Mouse (Mus musculus): ENCODE measurements around the gene Prune1. TPM values are rescaled to one million over a fixed set of nuclear protein-coding genes. Genes with fewer than 3 reads are reported as not detected.

Gene Prune1
- polyA plus RNA-seq, 1 experiment from 2014 or later: 28.4 TPM

DNA sequence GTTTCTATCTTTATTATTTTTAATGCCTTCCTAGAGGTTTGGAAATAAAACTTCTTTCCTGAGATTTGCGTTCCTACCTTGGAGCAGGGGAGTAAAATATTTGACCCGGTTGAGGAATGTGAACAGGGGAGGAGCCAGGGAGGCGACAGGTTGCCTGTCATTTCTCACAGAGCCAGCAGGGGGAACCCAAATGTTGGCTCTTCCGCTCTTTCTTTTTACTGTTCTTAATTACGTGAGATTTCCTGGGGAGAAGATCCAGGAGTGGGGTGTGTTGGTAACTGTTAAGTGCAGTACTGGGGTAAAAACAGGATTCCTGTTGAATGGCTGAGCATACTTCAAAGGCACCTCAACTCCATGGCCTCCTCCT, 14.2 kb upstream of the Prune1 start:
- H3K4me2 ChIP-seq: no peak overlapping the region
- no peaks in the 10 kb centered on the region for H3K27me3 ChIP-seq
- peaks cover 63% of the 10 kb centered on the region for H3K36me3 ChIP-seq (ENCODE audit: poor library complexity, severe bottlenecking)
- peak; percentile 38; the same call in 1 of the 2 replicates for ATAC-seq
- H3K4me1 ChIP-seq: no peaks in the 10 kb centered on the region
- 8% methylated on average over 5 of the region's 5 CpGs for WGBS
- no peak overlapping the region for H3K9ac ChIP-seq
- no peak overlapping the region for H3K4me3 ChIP-seq
- H3K9me3 ChIP-seq (replicated peaks): no peaks in the 10 kb centered on the region
- no peak overlapping the region for H3K27ac ChIP-seq

- H3K27me3 ChIP-seq: no peaks in the 10 kb centered on the region
- peaks cover 69% of the 10 kb centered on the region for H3K36me3 ChIP-seq (ENCODE audit: poor library complexity, severe bottlenecking)
- H3K9ac ChIP-seq: no peak overlapping the region
- WGBS: 82% methylated on average over 11 of the region's 11 CpGs
- no peaks in the 10 kb centered on the region for H3K9me3 ChIP-seq (replicated peaks)
- no peak overlapping the region for H3K4me3 ChIP-seq
- no peak overlapping the region for H3K4me2 ChIP-seq
- H3K4me1 ChIP-seq: no peaks in the 10 kb centered on the region
- H3K27ac ChIP-seq: no peak overlapping the region
- ATAC-seq: no peak
These were observed 13.6 kb upstream of the Prune1 start for GRCm38 (mm10) chr3:95295321-95296102.

- Histone ChIP-seq H3K4me1 (no peaks in the 10 kb centered on the region), H3K27me3 (no peaks in the 10 kb centered on the region), H3K9ac (no peak overlapping the region), H3K4me2 (no peak overlapping the region), H3K9me3 (replicated peaks) (no peaks in the 10 kb centered on the region), H3K4me3 (no peak overlapping the region), H3K27ac (no peak overlapping the region), H3K36me3 (ENCODE audit: poor library complexity, severe bottlenecking) (peaks cover 74% of the 10 kb centered on the region)
- ATAC-seq: no peak
- 92% methylated on average over 5 of the region's 5 CpGs for WGBS
These were observed 12.8 kb upstream of the Prune1 start for GRCm38 (mm10) chr3:95294718-95295117.

DNA sequence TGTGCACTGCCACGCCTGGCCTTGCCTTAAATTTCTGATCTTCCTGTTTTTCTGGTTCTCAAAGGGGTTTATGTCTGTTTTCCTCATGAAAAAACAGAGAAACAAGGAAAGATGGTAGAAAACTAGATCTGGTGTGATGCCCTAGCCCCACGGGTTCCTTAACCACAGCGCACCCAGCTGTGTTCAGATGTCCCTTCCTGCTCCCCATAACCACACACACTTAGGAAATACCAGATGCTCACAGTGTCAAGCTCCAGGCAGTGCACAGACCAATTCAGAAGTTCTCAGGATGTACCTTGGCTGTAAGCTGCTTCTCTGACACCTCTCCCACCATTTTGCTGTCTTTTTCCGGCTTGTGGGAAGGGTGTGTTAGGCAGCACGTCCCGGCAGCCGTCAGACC, 12.4 kb upstream of the Prune1 start:
- H3K4me1 ChIP-seq: no peaks in the 10 kb centered on the region
- WGBS: 91% methylated on average over 7 of the region's 7 CpGs
- no peak overlapping the region for H3K4me3 ChIP-seq
- H3K27ac ChIP-seq: no peak overlapping the region
- no peaks in the 10 kb centered on the region for H3K9me3 ChIP-seq (replicated peaks)
- H3K36me3 ChIP-seq (ENCODE audit: poor library complexity, severe bottlenecking): peaks cover 78% of the 10 kb centered on the region
- H3K9ac ChIP-seq: no peak overlapping the region
- H3K4me2 ChIP-seq: no peak overlapping the region
- H3K27me3 ChIP-seq: no peaks in the 10 kb centered on the region
- ATAC-seq: no peak

DNA sequence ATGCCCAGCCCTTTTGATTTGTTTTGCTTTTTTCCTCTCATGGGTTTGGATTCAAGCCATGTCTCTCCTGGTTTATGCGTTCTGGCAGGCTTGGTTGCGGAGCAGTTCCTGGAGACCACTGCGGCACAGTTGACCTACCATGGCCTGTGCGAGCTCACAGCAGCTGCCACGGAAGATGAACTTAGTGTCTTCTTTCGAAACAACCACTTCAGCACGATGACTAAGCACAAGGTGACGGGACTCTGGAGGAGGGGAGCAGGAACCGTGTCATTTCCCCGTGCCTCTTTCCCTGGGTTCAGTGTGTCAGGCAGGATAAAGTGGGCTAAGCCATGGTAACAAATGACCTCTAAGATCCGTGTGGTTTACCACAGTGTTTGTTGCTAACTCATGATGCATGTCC, 11.7 kb upstream of the Prune1 start:
- WGBS: 88% methylated on average over 11 of the region's 11 CpGs
- Histone ChIP-seq H3K27me3 (no peaks in the 10 kb centered on the region), H3K27ac (no peak overlapping the region), H3K4me2 (no peak overlapping the region), H3K9me3 (replicated peaks) (no peaks in the 10 kb centered on the region), H3K4me1 (no peaks in the 10 kb centered on the region), H3K9ac (no peak overlapping the region), H3K4me3 (no peak overlapping the region), H3K36me3 (ENCODE audit: poor library complexity, severe bottlenecking) (peaks cover 84% of the 10 kb centered on the region)
- no peak for ATAC-seq

GRCm38 (mm10) chr3:95292899-95293298, 11.0 kb upstream of the Prune1 start:
- no peak overlapping the region for H3K27ac ChIP-seq
- no peaks in the 10 kb centered on the region for H3K9me3 ChIP-seq (replicated peaks)
- ATAC-seq: no peak
- H3K4me1 ChIP-seq: no peaks in the 10 kb centered on the region
- H3K4me3 ChIP-seq: no peak overlapping the region
- no peak overlapping the region for H3K4me2 ChIP-seq
- no peak overlapping the region for H3K9ac ChIP-seq
- peaks cover 89% of the 10 kb centered on the region for H3K36me3 ChIP-seq (ENCODE audit: poor library complexity, severe bottlenecking)
- 91% methylated on average over 2 of the region's 2 CpGs for WGBS
- H3K27me3 ChIP-seq: no peaks in the 10 kb centered on the region

DNA sequence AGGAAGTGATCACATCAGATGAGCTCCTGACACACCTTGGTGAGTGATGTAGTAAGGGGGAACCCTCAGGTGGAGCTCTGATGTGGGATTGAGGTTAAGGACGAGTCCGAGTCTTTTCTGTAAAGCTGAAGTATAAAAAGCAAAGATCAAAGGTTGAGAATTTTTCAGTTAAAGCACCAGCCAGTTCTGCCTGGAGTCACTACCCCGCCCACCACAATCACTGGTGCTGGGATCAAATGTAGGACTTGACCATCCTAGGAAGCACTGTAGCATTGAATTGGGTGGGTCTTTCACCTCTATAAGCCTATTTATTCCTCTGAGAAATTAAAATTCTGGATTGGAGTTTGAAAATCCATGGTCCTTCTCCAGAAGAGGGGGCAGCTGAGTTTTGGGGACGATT, 9.2 kb upstream of the Prune1 start:
- H3K36me3 ChIP-seq (ENCODE audit: poor library complexity, severe bottlenecking): peaks cover 83% of the 10 kb centered on the region
- ATAC-seq: no peak
- no peak overlapping the region for H3K27ac ChIP-seq
- H3K9me3 ChIP-seq (replicated peaks): no peaks in the 10 kb centered on the region
- no peak overlapping the region for H3K9ac ChIP-seq
- WGBS: 91% methylated on average over 4 of the region's 4 CpGs
- H3K4me3 ChIP-seq: no peak overlapping the region
- no peak overlapping the region for H3K4me2 ChIP-seq
- H3K27me3 ChIP-seq: no peaks in the 10 kb centered on the region
- no peaks in the 10 kb centered on the region for H3K4me1 ChIP-seq

DNA sequence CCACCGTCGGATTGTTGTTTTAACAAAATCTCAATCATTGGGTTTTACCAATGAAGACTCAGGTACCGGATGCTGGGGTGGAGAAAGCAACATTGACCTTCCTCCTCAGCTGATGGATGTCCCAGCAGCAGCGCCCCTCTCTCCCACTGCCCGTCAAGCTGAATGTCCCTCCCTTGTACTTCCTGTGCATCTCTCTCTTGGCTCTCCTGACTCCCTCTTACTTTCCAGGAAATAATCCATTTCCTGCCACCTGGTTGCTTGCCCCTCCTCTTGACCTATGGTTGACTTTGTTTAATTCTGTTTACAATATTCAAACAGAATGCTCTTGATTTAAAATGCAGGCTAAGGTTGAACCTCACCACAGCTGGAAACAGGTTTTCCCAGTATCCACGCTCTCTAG, 8.3 kb upstream of the Prune1 start:
- Histone ChIP-seq H3K4me2 (no peak overlapping the region), H3K9me3 (replicated peaks) (no peaks in the 10 kb centered on the region), H3K36me3 (ENCODE audit: poor library complexity, severe bottlenecking) (peaks cover 77% of the 10 kb centered on the region)

DNA sequence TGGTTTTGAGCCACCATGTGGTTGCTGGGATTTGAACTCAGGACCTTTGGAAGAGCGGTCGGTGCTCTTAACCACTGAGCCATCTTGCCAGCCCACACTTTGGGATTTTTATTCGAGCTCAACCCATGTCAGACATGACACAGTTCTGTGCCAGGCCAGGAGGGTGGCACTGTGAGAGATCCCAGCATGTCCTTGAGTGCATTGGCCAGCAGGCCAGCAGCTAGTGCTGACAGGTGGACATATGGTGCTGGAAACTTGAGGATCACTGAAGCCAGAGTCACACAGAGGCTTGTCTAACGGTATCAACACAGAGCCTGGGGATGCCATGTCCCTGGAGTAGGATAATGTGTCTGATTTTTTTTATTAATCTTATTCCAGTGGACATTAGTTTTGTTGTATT, 7.5 kb upstream of the Prune1 start:
- H3K4me2 ChIP-seq: no peak overlapping the region
- no peak overlapping the region for H3K9ac ChIP-seq
- no peaks in the 10 kb centered on the region for H3K27me3 ChIP-seq
- H3K27ac ChIP-seq: no peak overlapping the region
- H3K9me3 ChIP-seq (replicated peaks): no peaks in the 10 kb centered on the region
- H3K36me3 ChIP-seq (ENCODE audit: poor library complexity, severe bottlenecking): peaks cover 70% of the 10 kb centered on the region
- no peak overlapping the region for H3K4me3 ChIP-seq
- H3K4me1 ChIP-seq: peaks cover 12% of the 10 kb centered on the region
- 94% methylated on average over 4 of the region's 4 CpGs for WGBS
- ATAC-seq: no peak

More for the DNA sequence above, 8.3 kb upstream of the Prune1 start:
- Histone ChIP-seq H3K27me3 (no peaks in the 10 kb centered on the region), H3K27ac (no peak overlapping the region), H3K4me1 (peaks cover 5% of the 10 kb centered on the region; the same call in 1 of the 2 replicates), H3K4me3 (no peak overlapping the region), H3K9ac (no peak overlapping the region)
- no peak for ATAC-seq
- WGBS: 85% methylated on average over 6 of the region's 6 CpGs

DNA sequence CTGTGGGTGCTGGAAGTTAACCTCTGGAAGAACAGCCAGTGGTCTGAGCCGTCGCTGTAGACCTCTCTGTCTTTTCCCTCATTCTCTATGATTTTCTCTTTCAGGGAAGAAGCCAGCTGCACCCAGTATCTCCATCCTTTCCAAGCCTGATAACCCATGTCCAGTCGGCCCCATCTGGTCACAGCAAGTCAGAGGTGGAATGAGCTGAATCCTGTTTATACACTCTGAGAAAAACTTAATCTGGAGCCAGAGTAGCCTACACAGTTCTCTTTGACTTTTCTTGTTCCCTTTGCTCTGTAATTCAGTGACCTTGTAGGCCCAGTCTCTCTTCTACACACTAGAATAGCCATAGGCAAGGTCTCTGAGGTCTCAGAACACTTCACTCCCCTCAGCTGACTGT, 5.7 kb upstream of the Prune1 start:
- Histone ChIP-seq H3K4me1 (peaks cover 23% of the 10 kb centered on the region), H3K27me3 (no peaks in the 10 kb centered on the region), H3K36me3 (ENCODE audit: poor library complexity, severe bottlenecking) (peaks cover 52% of the 10 kb centered on the region), H3K9me3 (replicated peaks) (no peaks in the 10 kb centered on the region), H3K4me3 (no peak overlapping the region), H3K9ac (no peak overlapping the region), H3K4me2 (no peak overlapping the region), H3K27ac (no peak overlapping the region)
- no peak for ATAC-seq
- 81% methylated on average over 3 of the region's 3 CpGs for WGBS

GRCm38 (mm10) chr3:95286510-95286909, 4.6 kb upstream of the Prune1 start:
- Histone ChIP-seq H3K27ac (no peak overlapping the region), H3K4me1 (peaks cover 30% of the 10 kb centered on the region), H3K27me3 (no peaks in the 10 kb centered on the region), H3K4me3 (no peak overlapping the region), H3K9ac (no peak overlapping the region), H3K36me3 (ENCODE audit: poor library complexity, severe bottlenecking) (peaks cover 41% of the 10 kb centered on the region), H3K4me2 (no peak overlapping the region), H3K9me3 (replicated peaks) (no peaks in the 10 kb centered on the region)
- no peak for ATAC-seq
- 89% methylated on average over 7 of the region's 7 CpGs for WGBS

GRCm38 (mm10) chr3:95286011-95286410, 4.1 kb upstream of the Prune1 start:
- H3K9ac ChIP-seq: no peak overlapping the region
- H3K36me3 ChIP-seq (ENCODE audit: poor library complexity, severe bottlenecking): peaks cover 36% of the 10 kb centered on the region
- H3K4me1 ChIP-seq: peaks cover 30% of the 10 kb centered on the region
- H3K4me3 ChIP-seq: no peak overlapping the region
- H3K4me2 ChIP-seq: no peak overlapping the region
- WGBS: 74% methylated on average over 5 of the region's 5 CpGs
- H3K9me3 ChIP-seq (replicated peaks): no peaks in the 10 kb centered on the region
- no peaks in the 10 kb centered on the region for H3K27me3 ChIP-seq
- H3K27ac ChIP-seq: no peak overlapping the region
- ATAC-seq: no peak

DNA sequence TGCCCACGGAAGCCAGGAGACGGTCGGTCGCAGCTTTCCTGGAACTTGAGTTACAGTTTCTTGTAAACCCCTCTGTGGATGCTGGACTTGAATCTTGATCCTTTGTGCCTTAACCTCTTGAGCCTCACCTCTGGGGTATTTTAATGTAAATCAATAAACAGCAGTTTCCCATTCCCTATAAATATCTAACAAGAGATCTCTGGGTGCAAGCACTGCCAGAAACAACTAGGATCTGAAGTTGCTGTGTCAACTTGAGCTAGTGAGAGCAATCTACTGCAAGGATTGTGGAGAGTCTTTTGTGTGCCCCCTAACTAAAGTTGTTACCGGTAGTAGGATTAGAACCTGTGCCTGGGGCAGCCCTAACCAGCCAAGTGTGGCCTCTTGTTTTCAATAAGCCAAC, 3.5 kb upstream of the Prune1 start:
- no peak overlapping the region for H3K4me2 ChIP-seq
- peaks cover 36% of the 10 kb centered on the region for H3K4me1 ChIP-seq
- no peak overlapping the region for H3K27ac ChIP-seq
- no peaks in the 10 kb centered on the region for H3K9me3 ChIP-seq (replicated peaks)
- 94% methylated on average over 5 of the region's 5 CpGs for WGBS
- peaks cover 30% of the 10 kb centered on the region for H3K36me3 ChIP-seq (ENCODE audit: poor library complexity, severe bottlenecking)
- H3K27me3 ChIP-seq: no peaks in the 10 kb centered on the region
- ATAC-seq: no peak
- H3K4me3 ChIP-seq: no peak overlapping the region
- H3K9ac ChIP-seq: no peak overlapping the region

Measured in forebrain, embryonic 13.5 days (tissue).